Mouse (Mus musculus) layer of hippocampus, adult 8-10 months (tissue): ENCODE data around the gene Plekhm1. TPM values are rescaled to one million over a fixed set of nuclear protein-coding genes. Genes with fewer than 3 reads are reported as not detected.

ENCODE experiments used
- DNase-seq, 2 experiments: peaks; one replicate each; pipeline ENCODE4 v3.0.0; 2022; ENCODE audit warnings: low spot score in 2 of 2
- total RNA-seq, 4 experiments: library from RNA; stranded (reverse); gene quantifications; 2 replicates each; pipeline ENCODE4 v1.2.4; 2022

Gene Plekhm1
- total RNA-seq, 4 experiments from 2014 or later: 17.9 to 23.4 (median 20.4) TPM

GRCm38 (mm10) chr11:103314736-103315374 lies 97.6 kb downstream of the Plekhm1 start:
- DNase-seq: no peak

Other genes starting within 250 kb of the Plekhm1 start
- 100 to 1,000 TPM; 121 to 133 (median 125) TPM for gene Fmnl1, start 241.6 kb downstream of the Plekhm1 start, total RNA-seq
- gene 1700023F06Rik, start 204.1 kb downstream of the Plekhm1 start, total RNA-seq: 1 to 10 TPM; 1.4 to 3.1 (median 2.2) TPM
- 1 to 10 TPM; 1.4 to 3.0 (median 2.1) TPM for gene Spata32, start 194.3 kb downstream of the Plekhm1 start, total RNA-seq
- 1 to 10 TPM; 4.6 to 5.5 (median 4.8) TPM for gene Map3k14, start 145.2 kb downstream of the Plekhm1 start, total RNA-seq
- 10 to 100 TPM in 3 of 4 experiments, 1 to 10 TPM in 1; 9.8 to 19.8 (median 15.6) TPM for gene Arhgap27, start 49.0 kb downstream of the Plekhm1 start, total RNA-seq
- not detected for gene Lrrc37a, start 91.9 kb upstream of the Plekhm1 start, total RNA-seq
- gene Gm884, start 208.5 kb upstream of the Plekhm1 start, total RNA-seq: under 1 TPM in 1 of 4 experiments, not detected in 3; 0.04 TPM
- not detected for gene Lyzl6, start 226.2 kb upstream of the Plekhm1 start, total RNA-seq
- 100 to 1,000 TPM in 1 of 4 experiments, 10 to 100 TPM in 3; 77.2 to 102 (median 98.0) TPM for gene Rprml, start 236.9 kb upstream of the Plekhm1 start, total RNA-seq